Mouse (Mus musculus) limb, embryonic 12.5 days (tissue): Measurements from ENCODE around the gene Cd52. TPM values are rescaled to one million over a fixed set of nuclear protein-coding genes. Genes with fewer than 3 reads are reported as not detected.

Experiments
- ATAC-seq: fragments of 200-750 bp; cut with Nextera tagmentation; 2 replicates; pipeline ENCODE4 v1.8.0; 2017; ENCODE audit warnings: low read depth, moderate TSS enrichment; ENCODE audit not compliant: insufficient number of reproducible peaks, insufficient read depth, low FRiP score, low TSS enrichment
- H3K27ac ChIP-seq: fragments of 300-500 bp; sonication (generic); 2 replicates; pipeline ENCODE4 v1.5.1; 2016; ENCODE audit warnings: mild to moderate bottlenecking, moderate library complexity
- H3K27me3 ChIP-seq: fragments of 300-500 bp; sonication (generic); 2 replicates; pipeline ENCODE4 v1.6.1; 2016; ENCODE audit warnings: mild to moderate bottlenecking, moderate library complexity
- H3K36me3 ChIP-seq: fragments of 300-500 bp; sonication (generic); 2 replicates; pipeline ENCODE4 v1.6.1; 2016; ENCODE audit warnings: mild to moderate bottlenecking, moderate library complexity
- H3K4me1 ChIP-seq: fragments of 300-500 bp; sonication (generic); replicated peaks from 2 replicates; pipeline ENCODE4 v1.6.1; 2016
- H3K4me2 ChIP-seq: fragments of 300-500 bp; sonication (generic); 2 replicates; pipeline ENCODE4 v1.6.1; 2016; ENCODE audit warnings: mild to moderate bottlenecking, moderate library complexity
- H3K4me3 ChIP-seq: fragments of 300-500 bp; sonication (generic); replicated peaks from 2 replicates; pipeline ENCODE4 v1.5.1; 2016; ENCODE audit warnings: mild to moderate bottlenecking
- H3K9ac ChIP-seq: fragments of 300-500 bp; sonication (generic); replicated peaks from 2 replicates; pipeline ENCODE4 v1.6.1; 2016; ENCODE audit warnings: mild to moderate bottlenecking, moderate library complexity
- H3K9me3 ChIP-seq: fragments of 300-500 bp; sonication (generic); 2 replicates; pipeline ENCODE4 v1.6.1; 2016; ENCODE audit warnings: mild to moderate bottlenecking, moderate library complexity
- WGBS: fragments of 180-500 bp; shearing (Covaris S2); methylation state at CpG from one replicate; pipeline ENCODE4 v1.1.7; 2016; 5-methylcytosine and 5-hydroxymethylcytosine counted together
- polyA plus RNA-seq: library from polyadenylated mRNA; unstranded; fragments of >200 nt; fragmentation: Nextera tagmentation; extraction: Ambion mirVana; gene quantifications from 2 replicates; pipeline ENCODE4 v1.2.1, GENCODE M21; 2016

Gene Cd52
- polyA plus RNA-seq, 1 experiment from 2014 or later = 7.9 TPM

- H3K27ac ChIP-seq = no peak overlapping the region
- H3K27me3 ChIP-seq = no peaks in the 10 kb centered on the region
- peaks cover 6% of the 10 kb centered on the region; the same call in 1 of the 2 replicates for H3K4me1 ChIP-seq
- peak overlapping the region; percentile 75 for H3K4me2 ChIP-seq
- H3K9ac ChIP-seq = peak overlapping the region; percentile 68
- no peaks in the 10 kb centered on the region for H3K36me3 ChIP-seq
- peak overlapping the region; percentile 75 for H3K4me3 ChIP-seq
- peak; percentile 22; the same call in 1 of the 2 replicates for ATAC-seq
- 5% methylated on average over 21 of the region's 21 CpGs for WGBS
- no peaks in the 10 kb centered on the region for H3K9me3 ChIP-seq
These were observed 7.8 kb upstream of the Cd52 start for GRCm38 (mm10) chr4:134102742-134103119.

- H3K36me3 ChIP-seq = no peaks in the 10 kb centered on the region
- no peaks in the 10 kb centered on the region for H3K27me3 ChIP-seq
- peak; percentile 96 for ATAC-seq
- no peaks in the 10 kb centered on the region for H3K9me3 ChIP-seq
- WGBS = 18% methylated on average over 34 of the region's 34 CpGs
- H3K27ac ChIP-seq = no peak within 1 kb of the TSS
- peaks cover 6% of the 10 kb centered on the region; the same call in 1 of the 2 replicates for H3K4me1 ChIP-seq
- peak within 1 kb of the TSS; percentile 75 for H3K4me2 ChIP-seq
- peak within 1 kb of the TSS; percentile 68 for H3K9ac ChIP-seq
- H3K4me3 ChIP-seq = peak within 1 kb of the TSS; percentile 75
These were observed 7.3 kb upstream of the Cd52 start, which contains the start of gene Ubxn11 for GRCm38 (mm10) chr4:134101979-134102741. TSS of gene Ubxn11 (plus strand) at chr4:134102570.

GRCm38 (mm10) chr4:134100245-134100644 lies 5.4 kb upstream of the Cd52 start:
- WGBS = 72% methylated on average over 4 of the region's 4 CpGs
- no peaks in the 10 kb centered on the region for H3K9me3 ChIP-seq
- ATAC-seq = no peak

GRCm38 (mm10) chr4:134098628-134099027 lies 3.7 kb upstream of the Cd52 start:
- H3K4me3 ChIP-seq = no peak overlapping the region
- no peaks in the 10 kb centered on the region for H3K36me3 ChIP-seq
- no peak overlapping the region for H3K4me2 ChIP-seq
- ATAC-seq = no peak
- no peaks in the 10 kb centered on the region for H3K9me3 ChIP-seq
- 36% methylated on average over 8 of the region's 8 CpGs for WGBS
- no peak overlapping the region for H3K27ac ChIP-seq
- no peaks in the 10 kb centered on the region for H3K27me3 ChIP-seq
- H3K9ac ChIP-seq = no peak overlapping the region
- H3K4me1 ChIP-seq = peaks cover 6% of the 10 kb centered on the region; the same call in 1 of the 2 replicates

More at GRCm38 (mm10) chr4:134100245-134100644, 5.4 kb upstream of the Cd52 start:
- Histone ChIP-seq H3K4me3 (no peak overlapping the region), H3K36me3 (no peaks in the 10 kb centered on the region), H3K9ac (no peak overlapping the region), H3K27ac (no peak overlapping the region), H3K27me3 (no peaks in the 10 kb centered on the region), H3K4me2 (no peak overlapping the region), H3K4me1 (peaks cover 6% of the 10 kb centered on the region; the same call in 1 of the 2 replicates)

- no peaks in the 10 kb centered on the region for H3K27me3 ChIP-seq
- H3K4me1 ChIP-seq = no peaks in the 10 kb centered on the region
- H3K9me3 ChIP-seq = no peaks in the 10 kb centered on the region
- no peak overlapping the region for H3K9ac ChIP-seq
- no peak overlapping the region for H3K4me2 ChIP-seq
- H3K27ac ChIP-seq = no peak overlapping the region
- ATAC-seq = no peak
- 78% methylated on average over 5 of the region's 5 CpGs for WGBS
- H3K4me3 ChIP-seq = no peak overlapping the region
- H3K36me3 ChIP-seq = no peaks in the 10 kb centered on the region
These were observed 2.2 kb upstream of the Cd52 start for GRCm38 (mm10) chr4:134097015-134097608.

- Histone ChIP-seq H3K4me2 (no peak overlapping the region), H3K4me3 (no peak overlapping the region), H3K36me3 (no peaks in the 10 kb centered on the region), H3K9me3 (no peaks in the 10 kb centered on the region), H3K9ac (no peak overlapping the region), H3K27ac (no peak overlapping the region), H3K27me3 (no peaks in the 10 kb centered on the region), H3K4me1 (no peaks in the 10 kb centered on the region)
- WGBS = 85% methylated on average over 3 of the region's 3 CpGs
- no peak for ATAC-seq
These were observed 1.2 kb upstream of the Cd52 start for GRCm38 (mm10) chr4:134096120-134096519.

- Histone ChIP-seq H3K9ac (no peak overlapping the region), H3K27me3 (no peaks in the 10 kb centered on the region), H3K4me2 (no peak overlapping the region), H3K9me3 (no peaks in the 10 kb centered on the region), H3K36me3 (no peaks in the 10 kb centered on the region), H3K4me3 (no peak overlapping the region), H3K4me1 (no peaks in the 10 kb centered on the region), H3K27ac (no peak overlapping the region)
- ATAC-seq = no peak
- WGBS = 88% methylated on average over 7 of the region's 7 CpGs
These were observed 798 bp downstream of the Cd52 start for GRCm38 (mm10) chr4:134094004-134094564.

GRCm38 (mm10) chr4:134092382-134093288 lies 2.2 kb downstream of the Cd52 start:
- H3K9ac ChIP-seq = no peak overlapping the region
- no peaks in the 10 kb centered on the region for H3K4me1 ChIP-seq
- no peak overlapping the region for H3K4me2 ChIP-seq
- no peaks in the 10 kb centered on the region for H3K9me3 ChIP-seq
- H3K27me3 ChIP-seq = no peaks in the 10 kb centered on the region
- H3K36me3 ChIP-seq = no peaks in the 10 kb centered on the region
- 73% methylated on average over 6 of the region's 6 CpGs for WGBS
- no peak overlapping the region for H3K4me3 ChIP-seq
- no peak overlapping the region for H3K27ac ChIP-seq
- no peak for ATAC-seq

GRCm38 (mm10) chr4:134091225-134091529 lies 3.7 kb downstream of the Cd52 start:
- 87% methylated on average over 6 of the region's 6 CpGs for WGBS
- no peak overlapping the region for H3K4me3 ChIP-seq
- no peak for ATAC-seq
- H3K27me3 ChIP-seq = no peaks in the 10 kb centered on the region
- H3K36me3 ChIP-seq = no peaks in the 10 kb centered on the region
- H3K9ac ChIP-seq = no peak overlapping the region
- H3K4me1 ChIP-seq = no peaks in the 10 kb centered on the region
- H3K9me3 ChIP-seq = no peaks in the 10 kb centered on the region
- H3K27ac ChIP-seq = no peak overlapping the region
- no peak overlapping the region for H3K4me2 ChIP-seq

GRCm38 (mm10) chr4:134090521-134091224 lies 4.2 kb downstream of the Cd52 start:
- Histone ChIP-seq H3K9ac (no peak overlapping the region), H3K27ac (no peak overlapping the region), H3K4me1 (no peaks in the 10 kb centered on the region), H3K36me3 (no peaks in the 10 kb centered on the region), H3K4me2 (no peak overlapping the region), H3K4me3 (no peak overlapping the region), H3K27me3 (no peaks in the 10 kb centered on the region), H3K9me3 (no peaks in the 10 kb centered on the region)
- no peak for ATAC-seq
- WGBS = 80% methylated on average over 16 of the region's 16 CpGs
